Mouse (Mus musculus) retina, embryonic 14.5 days (tissue): ENCODE measurements around the gene Wars.

Source experiments
- DNase-seq: peaks from one replicate; pipeline ENCODE4 v3.0.0-alpha.2; 2015; ENCODE audit warnings: low spot score

Wars gene

GRCm38 (mm10) chr12:108906398-108906797, 12.4 kb upstream of the Wars start:
- DNase-seq, result no peak

GRCm38 (mm10) chr12:108905620-108906302, 11.8 kb upstream of the Wars start:
- DNase-seq, result no peak

- DNase-seq, result no peak
Observed at GRCm38 (mm10) chr12:108904276-108904653, 10.3 kb upstream of the Wars start.

GRCm38 (mm10) chr12:108903600-108904275, 9.8 kb upstream of the Wars start:
- DNase-seq, result peak; percentile 86

GRCm38 (mm10) chr12:108902940-108903339, 9.0 kb upstream of the Wars start:
- DNase-seq, result peak; percentile 74

DNA sequence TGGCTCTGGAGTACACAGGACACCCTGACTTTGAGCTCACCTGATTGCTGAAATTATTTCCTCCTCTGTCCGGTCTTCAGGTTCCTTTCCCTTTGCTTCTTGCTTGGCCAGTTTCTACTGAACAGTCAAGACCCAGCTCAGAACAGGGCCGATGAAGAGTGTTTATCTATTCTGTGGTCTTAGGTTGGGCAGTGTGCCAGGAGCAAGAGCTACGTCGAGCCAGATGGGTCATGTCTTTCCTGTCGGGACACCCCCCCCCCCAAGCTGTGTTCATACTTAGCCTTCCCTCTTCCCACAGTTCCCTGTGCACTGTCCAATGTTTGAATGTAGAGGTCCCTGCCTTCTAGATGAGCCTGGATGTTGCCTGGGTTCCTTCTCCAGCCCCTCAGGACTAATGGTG, 7.4 kb upstream of the Wars start:
- DNase-seq, result no peak

GRCm38 (mm10) chr12:108896006-108896405, 2.0 kb upstream of the Wars start:
- DNase-seq, result peak; percentile 36

DNA sequence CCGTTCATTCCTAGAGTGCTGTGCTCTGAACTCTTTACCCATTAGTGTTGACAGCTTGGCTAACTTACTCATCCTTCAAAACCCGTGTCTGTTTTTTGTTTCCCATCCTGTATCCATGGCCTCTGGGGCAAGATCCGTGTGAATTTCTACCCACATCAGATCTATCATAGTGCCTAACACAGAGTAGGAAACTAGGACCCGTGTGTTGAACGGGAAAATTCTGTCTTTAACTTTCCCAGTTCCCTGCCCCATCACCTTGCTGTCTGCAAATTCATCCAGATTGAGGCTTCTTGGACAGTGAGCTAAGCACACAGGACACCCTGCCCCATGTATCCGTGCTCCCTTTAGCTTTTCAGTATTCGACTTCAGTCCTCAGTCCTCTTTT, 450 bp upstream of the Wars start:
- no peak for DNase-seq

GRCm38 (mm10) chr12:108892989-108893714, 822 bp downstream of the Wars start, which contains the start of gene Wdr25:
TSS of gene Wdr25 (plus strand) at chr12:108893631.
- no peak for DNase-seq

DNA sequence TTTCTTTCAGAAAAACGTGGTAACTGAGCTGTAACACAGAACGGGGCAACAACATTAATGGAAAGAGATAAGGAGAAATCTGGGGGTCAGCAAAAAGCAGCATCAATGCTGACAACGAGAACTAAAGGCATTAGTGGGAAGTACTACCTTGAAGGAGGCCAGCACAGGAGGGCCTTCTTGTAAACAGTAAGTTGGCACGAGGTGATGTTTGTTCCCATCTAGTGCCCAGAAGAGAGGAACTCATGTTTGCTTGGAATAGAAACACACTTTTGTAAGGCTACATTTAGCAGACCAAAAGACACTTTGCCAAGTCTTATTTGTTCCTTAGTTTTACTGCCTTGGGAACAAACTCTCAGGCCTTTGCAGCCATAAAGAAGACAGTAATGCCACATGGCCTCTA, 5.3 kb downstream of the Wars start:
- DNase-seq, result no peak

DNA sequence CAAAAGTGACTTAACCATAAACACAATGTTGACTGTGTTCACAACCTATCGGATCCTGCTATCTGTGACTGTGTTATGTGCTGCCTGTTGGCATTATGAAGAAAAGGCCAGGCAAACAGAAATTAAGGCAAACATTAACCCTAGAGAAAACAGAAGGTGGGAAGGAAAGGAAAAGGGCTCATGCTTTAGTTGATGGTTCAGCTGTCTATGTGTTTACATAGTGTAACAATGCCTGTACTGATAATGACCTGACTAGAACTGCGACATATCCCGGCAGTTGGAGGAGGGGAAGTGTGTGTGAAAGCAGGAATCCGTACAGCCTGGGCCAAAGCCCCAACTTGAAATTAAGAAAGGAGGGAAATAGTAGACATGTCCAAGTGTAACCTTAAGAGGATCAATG, 6.9 kb downstream of the Wars start:
- DNase-seq, result no peak

- DNase-seq, result no peak
Observed at GRCm38 (mm10) chr12:108885906-108886305, 8.1 kb downstream of the Wars start.

DNA sequence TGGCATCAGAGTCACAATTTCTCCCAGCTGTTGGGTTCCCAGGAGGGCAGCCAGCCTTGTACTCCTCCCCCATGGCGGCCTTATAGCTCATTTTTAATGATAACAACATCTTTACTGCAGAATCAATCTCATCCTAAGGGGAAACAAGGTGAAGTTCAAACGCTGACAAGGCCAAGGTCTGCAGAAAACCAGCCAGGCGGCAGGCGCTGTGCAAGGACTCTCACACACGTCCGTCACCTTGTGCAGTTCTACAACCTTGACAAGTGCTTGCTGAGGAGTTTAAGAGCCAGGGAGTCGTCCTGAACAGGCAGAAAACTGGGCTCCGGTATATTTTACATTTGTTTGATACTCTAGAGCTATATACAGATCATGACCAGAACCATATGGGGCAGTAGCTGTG, 11.2 kb downstream of the Wars start:
- DNase-seq, result no peak

- DNase-seq, result no peak
Observed at GRCm38 (mm10) chr12:108881192-108881591, 12.8 kb downstream of the Wars start.

DNA sequence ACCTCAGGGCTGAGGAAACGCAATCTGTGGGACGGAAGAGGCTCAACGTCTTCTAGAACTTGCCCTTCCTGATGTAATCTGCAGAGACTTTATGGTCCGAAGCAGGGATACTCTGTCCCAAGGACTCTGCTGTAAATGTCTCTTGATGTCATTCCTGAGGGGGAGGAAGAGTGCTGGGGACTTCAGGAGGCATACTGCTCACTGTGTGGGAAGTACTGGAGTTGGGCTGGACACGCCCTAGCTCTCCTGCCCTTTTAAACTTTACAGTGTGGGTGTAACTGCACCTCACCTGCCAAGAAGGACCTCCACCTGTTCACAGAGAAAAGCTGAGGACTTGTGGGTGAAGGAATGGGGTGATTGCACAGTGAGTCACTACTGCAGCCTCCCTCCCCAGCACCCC, 13.4 kb downstream of the Wars start:
- DNase-seq, result no peak

DNA sequence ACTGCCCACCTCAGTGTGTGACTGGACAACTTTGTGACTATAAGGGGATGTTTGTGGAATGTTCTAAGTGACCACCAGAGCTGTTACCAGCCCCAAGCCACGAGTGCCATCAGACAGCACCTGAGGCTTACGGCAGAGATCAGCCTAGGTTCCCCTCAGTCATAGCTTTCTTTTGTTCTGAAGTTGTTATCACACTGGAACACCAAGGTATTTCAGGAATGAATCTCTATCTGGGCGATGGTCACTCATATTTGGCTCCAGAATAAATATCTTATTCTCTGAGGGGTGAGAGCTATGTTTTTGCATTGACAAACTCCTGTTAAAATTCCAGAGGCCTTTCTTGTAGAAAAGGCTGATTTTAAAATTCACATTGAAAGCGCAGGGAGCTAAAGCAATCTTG, 14.8 kb downstream of the Wars start:
- no peak for DNase-seq

DNA sequence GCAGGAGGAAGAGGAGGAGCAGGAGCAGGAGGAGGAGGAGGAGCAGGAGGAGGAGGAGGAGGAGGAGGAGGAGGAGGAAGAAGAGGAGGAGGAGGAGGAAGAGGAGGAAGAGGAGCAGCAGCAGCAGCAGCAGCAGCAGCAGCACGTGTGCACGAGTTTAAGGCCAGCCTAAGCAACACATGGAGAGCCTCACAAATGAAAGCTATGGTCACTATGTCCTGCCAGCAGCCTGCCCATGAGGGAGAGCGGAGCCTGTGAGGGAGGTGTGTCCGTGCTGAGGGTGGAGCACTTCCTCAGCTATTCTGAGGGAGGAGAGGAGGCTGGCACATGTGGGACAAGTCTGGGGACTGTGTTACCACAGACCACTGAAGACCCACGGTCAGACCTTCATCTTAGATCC, 20.9 kb downstream of the Wars start:
- DNase-seq, result no peak

DNA sequence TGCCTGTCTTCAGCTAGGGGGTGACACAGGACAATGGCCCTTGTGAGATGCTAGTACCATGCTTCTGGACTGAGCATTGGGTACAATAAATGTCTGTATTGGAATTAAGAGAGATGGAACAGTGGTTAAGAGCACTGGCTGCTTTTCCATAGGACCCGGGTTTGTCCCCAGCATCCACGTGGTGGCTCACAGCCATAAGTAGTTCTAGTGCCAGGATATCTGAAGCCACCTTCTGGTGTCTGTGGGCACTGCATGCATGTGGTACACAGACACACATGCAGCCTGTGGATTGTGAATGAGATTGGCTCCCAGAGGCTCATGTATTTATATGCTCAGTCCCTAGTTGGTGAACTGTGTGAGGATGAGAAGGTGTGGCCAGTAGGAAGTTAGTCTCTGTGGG, 24.4 kb downstream of the Wars start:
- peak; percentile 23 for DNase-seq

DNA sequence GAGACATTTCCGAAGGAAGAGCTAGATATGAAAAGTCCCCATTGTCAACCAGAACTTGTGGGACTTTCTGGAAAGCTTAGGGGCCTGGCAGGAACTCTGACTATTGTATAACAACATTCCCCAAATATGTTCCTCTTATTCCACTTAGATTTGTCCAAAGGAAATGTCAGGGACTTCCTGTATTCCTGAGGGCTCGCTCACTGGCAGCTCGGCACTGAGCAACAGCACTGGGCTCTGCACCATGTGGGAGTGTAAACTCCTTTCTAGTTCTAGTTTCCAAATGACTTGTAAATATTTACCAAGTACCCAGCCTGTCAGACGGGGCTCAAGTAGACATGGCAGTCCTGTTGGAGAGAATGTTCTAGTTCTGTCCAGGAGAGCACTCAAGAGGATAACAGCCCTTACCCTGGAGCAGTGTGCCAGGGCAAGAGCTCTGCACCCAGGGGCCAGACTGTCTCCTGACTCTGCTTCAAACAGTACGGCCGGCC, 28.9 kb downstream of the Wars start:
- no peak for DNase-seq

DNA sequence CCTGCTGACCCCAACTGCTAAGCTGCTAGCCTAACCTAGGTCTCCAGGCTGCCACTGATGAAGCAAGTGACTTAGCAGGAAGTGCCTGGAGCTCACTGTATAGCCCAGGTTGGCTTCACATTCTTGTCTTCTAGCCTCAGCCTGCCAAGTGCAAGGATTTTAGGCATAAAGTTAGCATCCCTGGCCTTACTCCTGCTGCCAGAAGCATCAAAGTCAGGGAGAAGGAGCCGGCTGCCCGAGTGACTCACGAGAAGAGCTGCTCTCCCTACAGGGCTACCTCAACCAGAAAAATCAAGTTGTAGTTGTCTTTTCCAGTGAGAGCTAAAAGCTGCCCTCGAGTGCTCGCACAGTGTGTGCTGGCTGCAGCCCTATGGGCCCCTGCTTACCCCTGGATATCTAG, 35.5 kb downstream of the Wars start:
- DNase-seq, result no peak

DNA sequence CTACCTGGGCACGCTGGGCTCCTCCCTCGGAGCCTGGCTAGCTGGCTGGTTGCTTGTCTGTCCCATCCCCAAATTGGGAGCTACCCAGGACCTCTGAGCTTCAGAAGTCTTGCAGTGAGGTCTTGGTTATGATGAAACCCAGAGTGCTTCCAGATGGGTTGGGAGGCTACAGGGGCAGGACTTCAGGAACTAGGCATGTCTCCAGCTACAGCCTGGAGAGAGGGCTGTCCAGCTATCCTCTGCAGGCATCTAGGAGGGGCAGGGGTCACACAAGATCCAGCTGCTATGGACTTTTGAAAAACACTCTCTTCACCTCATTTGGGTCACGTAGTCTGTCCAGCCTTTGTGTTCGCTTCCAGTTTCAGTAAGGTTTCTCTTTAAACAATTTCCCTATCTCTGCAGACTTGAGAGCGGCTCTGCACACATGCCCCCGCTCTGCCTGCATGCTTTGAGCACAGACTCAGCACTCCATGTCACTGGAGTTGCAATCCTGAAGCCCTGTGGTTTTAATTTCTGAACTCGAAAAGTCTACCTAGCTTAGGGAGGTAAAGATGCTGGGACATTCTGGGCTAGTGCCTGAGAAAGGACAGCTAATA, 36.3 kb downstream of the Wars start:
- no peak for DNase-seq

DNA sequence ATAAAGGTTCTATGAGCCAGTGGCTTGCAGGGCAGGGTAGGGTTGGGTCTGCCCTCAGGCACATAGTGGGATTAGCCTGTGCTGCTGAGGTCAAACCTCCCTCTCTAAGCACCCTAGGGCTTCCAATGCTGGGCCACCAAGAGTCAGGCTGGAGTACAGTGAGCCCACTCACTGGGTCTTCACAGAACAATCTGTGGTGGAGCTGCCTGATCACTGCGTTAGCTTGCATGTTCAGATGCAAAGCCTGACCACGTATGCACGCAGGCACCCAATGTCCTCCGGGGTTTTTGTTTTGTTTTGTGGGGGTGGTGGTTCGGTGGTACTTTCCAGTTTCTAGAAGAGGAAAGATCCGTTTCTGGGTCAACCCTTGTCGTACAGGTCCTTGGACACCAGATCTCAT, 36.9 kb downstream of the Wars start:
- DNase-seq, result no peak

DNA sequence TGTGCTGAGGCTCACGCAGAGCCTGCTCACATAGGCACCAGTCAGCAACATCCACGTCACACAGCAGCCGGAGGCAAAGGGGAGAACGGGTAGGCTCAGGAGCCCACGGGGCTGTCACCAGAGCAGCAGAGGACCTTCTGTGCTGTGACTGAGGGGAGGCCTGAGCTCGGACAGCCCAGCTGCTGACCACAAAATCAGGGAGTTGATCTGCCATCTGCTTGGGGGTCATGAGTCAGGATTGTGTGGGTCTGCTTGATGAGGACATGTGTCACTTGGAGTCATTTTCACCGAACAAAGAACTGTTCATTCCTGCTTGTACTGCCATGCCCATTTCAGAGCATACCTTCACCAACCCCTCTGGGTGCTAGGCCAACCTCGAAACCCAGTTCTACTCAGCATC, 37.8 kb downstream of the Wars start:
- no peak for DNase-seq
